Mouse (Mus musculus) left cerebral cortex, postnatal 14 days (tissue): ENCODE measurements around the gene Angptl3. TPM values are rescaled to one million over a fixed set of nuclear protein-coding genes. Genes with fewer than 3 reads are reported as not detected.

Source experiments
- total RNA-seq, 2 experiments: library from RNA; stranded (reverse); gene quantifications; 2 replicates each; pipeline ENCODE4 v1.2.3; 2021

The Angptl3 gene
- total RNA-seq, 2 experiments from 2014 or later: not detected

Other genes starting within 250 kb of the Angptl3 start
- gene Kank4, start 213.4 kb upstream of the Angptl3 start, total RNA-seq: 1 to 10 TPM; 2.6 to 2.8 TPM
- not detected for gene I0C0044D17Rik, start 207.1 kb upstream of the Angptl3 start, total RNA-seq
- gene Usp1, start 107.1 kb upstream of the Angptl3 start, total RNA-seq: 10 to 100 TPM; 13.6 to 20.5 TPM
- 10 to 100 TPM; 48.4 to 49.6 TPM for gene Dock7, start 90.0 kb downstream of the Angptl3 start, total RNA-seq
- 10 to 100 TPM; 37.6 to 39.1 TPM for gene Atg4c, start 163.0 kb downstream of the Angptl3 start, total RNA-seq